Mouse (Mus musculus) bone marrow, adult 2 months (tissue): Measurements from ENCODE around the gene Homer2.

ENCODE experiments used
- CTCF ChIP-seq: fragments of 200-500 bp; IDR thresholded peaks from 2 replicates; pipeline ENCODE4 v1.5.1; 2011; ENCODE audit warnings: low read length, control low read depth; ENCODE audit not compliant: control insufficient read depth, insufficient read depth
- POLR2A ChIP-seq: fragments of 200-500 bp; IDR thresholded peaks from 2 replicates; pipeline ENCODE4 v1.6.1; 2011; ENCODE audit warnings: low read depth, mild to moderate bottlenecking, control low read depth, low read length, borderline replicate concordance; ENCODE audit not compliant: control insufficient read depth

DNA sequence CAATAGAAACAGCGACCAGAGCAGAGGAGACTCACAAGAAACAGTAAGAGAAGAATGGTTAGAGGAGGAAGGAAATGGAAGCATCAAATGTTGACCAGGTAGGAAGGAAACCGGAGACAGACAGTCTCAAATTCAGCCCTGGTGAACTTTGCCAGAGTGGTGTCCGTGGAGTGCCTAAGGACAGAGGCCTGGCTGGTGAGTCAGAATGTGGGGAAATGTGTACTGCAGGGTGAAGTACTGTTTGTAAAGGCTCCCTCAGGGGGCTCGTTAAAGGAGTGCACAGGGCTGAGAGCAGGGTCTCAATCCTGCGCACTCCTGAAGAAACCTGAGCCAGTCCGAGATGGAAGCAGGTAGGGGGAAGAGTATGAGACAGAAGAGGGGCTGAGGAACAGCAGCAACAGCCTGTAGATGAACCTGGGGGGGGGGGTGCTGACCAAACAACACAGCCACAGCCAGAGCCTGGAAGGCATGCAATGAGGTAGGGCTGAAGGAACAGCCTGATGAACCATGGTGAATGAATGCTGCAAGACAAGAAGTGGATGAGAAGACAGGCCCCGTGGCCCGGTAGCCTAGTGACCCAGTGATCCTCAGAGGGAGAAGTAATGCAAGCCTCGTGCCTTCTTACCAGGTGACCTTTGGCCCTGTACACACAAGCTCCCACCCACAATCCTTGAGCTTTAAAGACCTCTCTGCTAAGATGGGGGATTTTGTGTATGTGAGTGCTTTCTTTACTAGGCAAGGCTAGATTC, 28.1 kb upstream of the Homer2 start:
- TF ChIP-seq POLR2A (no peak), CTCF (no peak)
